ENCODE assay signal across 8 mouse cellular contexts in the genomic region with DNA sequence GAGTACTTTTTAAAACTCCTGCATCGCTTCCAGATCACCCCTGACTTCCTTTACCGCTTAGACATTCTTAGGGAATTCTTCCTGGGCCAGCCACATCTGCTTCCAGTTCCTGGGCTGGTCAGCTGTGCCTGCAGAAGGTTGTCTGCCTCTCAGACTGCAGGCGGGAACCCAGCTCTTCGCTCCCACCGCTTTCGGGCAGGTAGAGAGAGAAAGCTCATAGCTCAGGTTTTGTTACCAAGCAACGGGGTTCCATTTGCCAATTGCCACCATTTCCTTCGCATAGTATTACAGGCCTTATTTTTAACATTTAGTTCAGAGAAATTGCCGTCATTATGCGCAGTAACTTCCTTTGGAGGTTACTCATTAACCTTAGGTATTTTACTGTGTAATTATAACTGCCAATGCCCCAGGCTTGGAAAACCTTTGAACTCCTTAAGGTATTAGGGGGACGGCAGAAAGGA. TPM values are rescaled to one million over a fixed set of nuclear protein-coding genes. Genes with fewer than 3 reads are reported as not detected.
DNase-seq lines count a peak whose midpoint lies in the region; ATAC-seq lines count a peak whose summit lies in the region.

No protein-coding gene starts in this region.

- H3K4me3 ChIP-seq in hindbrain, embryonic 16.5 days (ENCODE audit: low read length) = peak overlapping the region; percentile 50
- 0 out of 2 replicates have a peak overlapping the region, but pooled peaks have one; percentile 27 for H3K4me3 ChIP-seq in neural tube, embryonic 11.5 days (ENCODE audit: low read depth, low read length)

- WGBS in hindbrain, embryonic 16.5 days = 9% methylated on average over 11 of the region's 11 CpGs
- 4% methylated on average over 11 of the region's 11 CpGs for WGBS in neural tube, embryonic 11.5 days

- peaks cover 15% of the 10 kb centered on the region for H3K4me1 ChIP-seq in hindbrain, embryonic 16.5 days (ENCODE audit: control insufficient read depth, insufficient read depth, low read depth, low read length)
- H3K4me1 ChIP-seq in neural tube, embryonic 11.5 days (ENCODE audit: control insufficient read depth, insufficient read depth, low read length) = peaks cover 7% of the 10 kb centered on the region

- no peaks in the 10 kb centered on the region for H3K27me3 ChIP-seq in hindbrain, embryonic 16.5 days (replicated peaks; ENCODE audit: control insufficient read depth, insufficient read depth, low read length)
- peaks cover 14% of the 10 kb centered on the region; the same call in 1 of the 2 replicates for H3K27me3 ChIP-seq in neural tube, embryonic 11.5 days (ENCODE audit: control insufficient read depth, insufficient read depth, low read length)

- H3K36me3 ChIP-seq in hindbrain, embryonic 16.5 days (ENCODE audit: control insufficient read depth, insufficient read depth, low read length) = no peaks in the 10 kb centered on the region
- no peaks in the 10 kb centered on the region for H3K36me3 ChIP-seq in neural tube, embryonic 11.5 days (ENCODE audit: control insufficient read depth, insufficient read depth, low read length)

- peak overlapping the region; percentile 78 for H3K4me2 ChIP-seq in hindbrain, embryonic 16.5 days (ENCODE audit: low read length)
- peak overlapping the region; percentile 62 for H3K4me2 ChIP-seq in neural tube, embryonic 11.5 days (ENCODE audit: low read depth)

- peak overlapping the region; percentile 72 for H3K27ac ChIP-seq in hindbrain, embryonic 16.5 days (ENCODE audit: low read depth, low read length)
- H3K27ac ChIP-seq in neural tube, embryonic 11.5 days (ENCODE audit: low read depth, low read length) = no peak overlapping the region

- intact Hi-C loops in gastrocnemius, postnatal 14 days (cut with DNase I; ENCODE audit: low total_unique reads) = no loop called here

- H3K9ac ChIP-seq in hindbrain, embryonic 16.5 days (ENCODE audit: low read depth, low read length) = peak overlapping the region; percentile 63
- H3K9ac ChIP-seq in neural tube, embryonic 11.5 days (ENCODE audit: low read length) = no peak overlapping the region; the same call in 1 of the 2 replicates

- no peaks in the 10 kb centered on the region for H3K9me3 ChIP-seq in hindbrain, embryonic 16.5 days (ENCODE audit: control insufficient read depth, low read length)
- no peaks in the 10 kb centered on the region for H3K9me3 ChIP-seq in neural tube, embryonic 11.5 days (ENCODE audit: control insufficient read depth, low read length)

- peak; percentile 38; the same call in 1 of the 2 replicates for ATAC-seq in hindbrain, embryonic 16.5 days
- ATAC-seq in neural tube, embryonic 11.5 days (ENCODE audit: insufficient read depth, low FRiP score, low TSS enrichment) = no peak

- peak; percentile 16 to 28 for DNase-seq in cerebellum, adult 18-20 months
- DNase-seq in cerebellum, postnatal 4 days (ENCODE audit: low spot score in 2 of 2) = no peak
- peak; percentile 21 to 29 for DNase-seq in cerebellum, postnatal 25 days
- peak; percentile 9 for DNase-seq in liver
- DNase-seq in neural tube, embryonic 11.5 days (ENCODE audit: low spot score) = peak; percentile 35
- DNase-seq in gastrocnemius, postnatal 14 days = no peak
- no peak for DNase-seq in urinary bladder, postnatal 25 days (ENCODE audit: low spot score)

RNA-seq across cellular contexts. Expression of a gene that starts 1.2 kb away (rescaled TPM):
- polyA plus RNA-seq in hindbrain, embryonic 16.5 days (2015; fragmentation: Nextera tagmentation; extraction: Ambion mirVana) = 12.7 and 14.0 TPM in 2 replicates
- polyA plus RNA-seq in neural tube, embryonic 11.5 days (2014; fragmentation: Nextera tagmentation; extraction: Ambion mirVana) = 3.2 TPM in 2 replicates
- total RNA-seq in gastrocnemius, postnatal 14 days (2021) = under 1 TPM in 1 of 2 experiments, not detected in 1; 0.27 TPM

Comparison
In these comparisons a context has a peak if more than half of its experiments do, and no peak if none do; other contexts are left out.
1. DNase-seq: peak in cerebellum, adult 18-20 months (2 of 2), cerebellum, postnatal 25 days (2 of 2), liver (single experiment) and neural tube, embryonic 11.5 days (single experiment); none in cerebellum, postnatal 4 days (0 of 2), gastrocnemius, postnatal 14 days (single experiment) and urinary bladder, postnatal 25 days (single experiment).